8 mouse cellular contexts compared by ENCODE assay signal in the genomic region with DNA sequence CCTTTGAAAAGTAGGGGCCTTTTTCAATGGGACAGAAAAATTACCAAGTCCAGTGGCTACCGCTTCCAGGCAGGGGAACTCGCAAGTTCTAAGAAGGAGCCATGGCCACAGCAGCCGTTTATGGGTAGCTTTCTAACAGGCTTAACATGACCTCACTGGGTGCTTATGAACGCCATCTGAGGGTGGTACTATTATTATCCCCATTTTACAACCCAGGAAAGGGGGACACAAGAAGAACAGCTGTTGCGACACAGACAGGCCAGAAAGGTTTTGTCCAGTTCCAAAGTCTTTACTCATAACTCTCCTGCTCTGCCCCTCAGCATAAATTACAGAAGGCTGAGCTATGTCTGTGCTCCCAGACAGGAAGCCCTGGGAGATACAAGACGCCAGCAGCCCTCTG. TPM values are rescaled to one million over a fixed set of nuclear protein-coding genes. Genes with fewer than 3 reads are reported as not detected.
DNase-seq lines count a peak whose midpoint lies in the region; ATAC-seq and TF ChIP-seq lines count a peak whose summit lies in the region.

No protein-coding gene starts in this region.

- H3K4me2 ChIP-seq in lung, postnatal 0 days (replicated peaks; ENCODE audit: low read depth, low read length): peak overlapping the region; percentile 66; the same call in 1 of the 2 replicates
- H3K4me2 ChIP-seq in forebrain, embryonic 12.5 days: peak overlapping the region; percentile 96
- H3K4me2 ChIP-seq in limb, embryonic 11.5 days (ENCODE audit: low read depth, severe bottlenecking): peak overlapping the region; percentile 97
- peak overlapping the region; percentile 100 for H3K4me2 ChIP-seq in neural tube, embryonic 15.5 days

- peak overlapping the region; percentile 36; the same call in 1 of the 2 replicates for H3K4me3 ChIP-seq in lung, postnatal 0 days (ENCODE audit: low read depth, low read length)
- peak overlapping the region; percentile 65 for H3K4me3 ChIP-seq in forebrain, embryonic 12.5 days (replicated peaks)
- H3K4me3 ChIP-seq in limb, embryonic 11.5 days (ENCODE audit: low read depth, low read length): peak overlapping the region; percentile 67
- peak overlapping the region; percentile 59 for H3K4me3 ChIP-seq in neural tube, embryonic 15.5 days (replicated peaks)

- TF ChIP-seq CTCF in lung, postnatal 0 days (IDR thresholded peaks at IDR 0.05): no peak

- ATAC-seq in lung, postnatal 0 days: no peak
- no peak for ATAC-seq in forebrain, embryonic 12.5 days (ENCODE audit: low FRiP score)
- ATAC-seq in limb, embryonic 11.5 days (ENCODE audit: insufficient number of reproducible peaks, low FRiP score, low TSS enrichment, low read depth): no peak
- no peak for ATAC-seq in neural tube, embryonic 15.5 days (ENCODE audit: low FRiP score)
- ATAC-seq in erythroid progenitor cell, adult 5-6 weeks (replicated peaks; ENCODE audit: low FRiP score, poor library complexity, severe bottlenecking): no peak
- no peak for ATAC-seq in cerebellum, adult (ENCODE audit: insufficient number of reproducible peaks, low FRiP score, low TSS enrichment)

- DNase-seq in lung, postnatal 0 days (ENCODE audit: low spot score): no peak
- DNase-seq in lung, postnatal 4 days: no peak
- DNase-seq in limb, embryonic 11.5 days (ENCODE audit: low spot score): peak; percentile 36
- DNase-seq in right cerebral cortex, postnatal 10 days (ENCODE audit: low spot score in 2 of 2): no peak

- no peaks in the 10 kb centered on the region for H3K9me3 ChIP-seq in lung, postnatal 0 days (ENCODE audit: low read length)
- H3K9me3 ChIP-seq in forebrain, embryonic 12.5 days: no peaks in the 10 kb centered on the region
- H3K9me3 ChIP-seq in limb, embryonic 11.5 days (ENCODE audit: control insufficient read depth, low read length): no peaks in the 10 kb centered on the region
- no peaks in the 10 kb centered on the region for H3K9me3 ChIP-seq in neural tube, embryonic 15.5 days (replicated peaks)

- H3K4me1 ChIP-seq in lung, postnatal 0 days (ENCODE audit: insufficient read depth, low read depth, low read length): peaks cover 9% of the 10 kb centered on the region; the same call in 1 of the 2 replicates
- peaks cover 41% of the 10 kb centered on the region for H3K4me1 ChIP-seq in forebrain, embryonic 12.5 days
- peaks cover 11% of the 10 kb centered on the region for H3K4me1 ChIP-seq in limb, embryonic 11.5 days (ENCODE audit: control insufficient read depth, insufficient read depth, low read length)
- H3K4me1 ChIP-seq in neural tube, embryonic 15.5 days: peaks cover 40% of the 10 kb centered on the region

- no peak for TF ChIP-seq EP300 in lung, postnatal 0 days (IDR thresholded peaks at IDR 0.05)

- no peak overlapping the region for H3K27ac ChIP-seq in lung, postnatal 0 days (ENCODE audit: low read length)
- no peak overlapping the region for H3K27ac ChIP-seq in forebrain, embryonic 12.5 days
- H3K27ac ChIP-seq in limb, embryonic 11.5 days (replicated peaks; ENCODE audit: low read depth, low read length): no peak overlapping the region
- no peak overlapping the region for H3K27ac ChIP-seq in neural tube, embryonic 15.5 days (replicated peaks)

- peaks cover 52% of the 10 kb centered on the region for H3K27me3 ChIP-seq in lung, postnatal 0 days (replicated peaks; ENCODE audit: insufficient read depth, low read length)
- H3K27me3 ChIP-seq in forebrain, embryonic 12.5 days: 0 out of 2 replicates have a peak, but pooled peaks cover 7% of the 10 kb centered on the region
- no peaks in the 10 kb centered on the region for H3K27me3 ChIP-seq in limb, embryonic 11.5 days (ENCODE audit: control insufficient read depth, insufficient read depth, low read length)
- no peaks in the 10 kb centered on the region; the same call in 1 of the 2 replicates for H3K27me3 ChIP-seq in neural tube, embryonic 15.5 days (replicated peaks)

- H3K9ac ChIP-seq in lung, postnatal 0 days (replicated peaks; ENCODE audit: low read depth): no peak overlapping the region
- H3K9ac ChIP-seq in forebrain, embryonic 12.5 days: peak overlapping the region; percentile 69; the same call in 1 of the 2 replicates
- H3K9ac ChIP-seq in limb, embryonic 11.5 days (ENCODE audit: low read length): no peak overlapping the region
- no peak overlapping the region for H3K9ac ChIP-seq in neural tube, embryonic 15.5 days (replicated peaks)

- whole genome bisulfite sequencing in lung, postnatal 0 days: 35% methylated on average over 6 of the region's 6 CpGs
- 14% methylated on average over 6 of the region's 6 CpGs for WGBS in forebrain, embryonic 12.5 days
- 28% methylated on average over 6 of the region's 6 CpGs for WGBS in limb, embryonic 11.5 days
- WGBS in neural tube, embryonic 15.5 days: 15% methylated on average over 6 of the region's 6 CpGs

- H3K36me3 ChIP-seq in lung, postnatal 0 days (ENCODE audit: insufficient read depth, low read length): no peaks in the 10 kb centered on the region
- peaks cover 23% of the 10 kb centered on the region for H3K36me3 ChIP-seq in forebrain, embryonic 12.5 days (replicated peaks)
- no peaks in the 10 kb centered on the region for H3K36me3 ChIP-seq in limb, embryonic 11.5 days (ENCODE audit: control insufficient read depth, insufficient read depth, low read length)
- H3K36me3 ChIP-seq in neural tube, embryonic 15.5 days: no peaks in the 10 kb centered on the region

RNA-seq across cellular contexts. Expression of a gene that starts 0.6 kb away (rescaled TPM):
- polyA plus RNA-seq in lung, postnatal 0 days (2015; fragmentation: Nextera tagmentation; extraction: Ambion mirVana): 0.38 and 1.2 TPM in 2 replicates
- polyA plus RNA-seq in forebrain, embryonic 12.5 days (2016; fragmentation: Nextera tagmentation; extraction: Ambion mirVana): 21.7 TPM in 2 replicates
- 7.5 and 8.7 TPM in 2 replicates for polyA plus RNA-seq in limb, embryonic 11.5 days (2014; fragmentation: Nextera tagmentation; extraction: Ambion mirVana)
- polyA plus RNA-seq in neural tube, embryonic 15.5 days (2015; fragmentation: Nextera tagmentation; extraction: Ambion mirVana): 23.3 and 29.3 TPM in 2 replicates
- total RNA-seq in erythroid progenitor cell, adult 5-6 weeks (2015; ENCODE audit: low replicate concordance): not detected in 2 replicates
- total RNA-seq in erythroid progenitor cell, adult 5-6 weeks (2017; ENCODE audit: low replicate concordance): not detected in 2 replicates

RNA-seq across cellular contexts. Expression of a gene that starts 33.9 kb away (rescaled TPM):
- 6.0 and 8.1 TPM in 2 replicates for polyA plus RNA-seq in lung, postnatal 0 days (2015; fragmentation: Nextera tagmentation; extraction: Ambion mirVana)
- polyA plus RNA-seq in forebrain, embryonic 12.5 days (2016; fragmentation: Nextera tagmentation; extraction: Ambion mirVana): 84.0 and 84.3 TPM in 2 replicates
- 32.8 and 39.0 TPM in 2 replicates for polyA plus RNA-seq in limb, embryonic 11.5 days (2014; fragmentation: Nextera tagmentation; extraction: Ambion mirVana)
- 38.2 and 52.3 TPM in 2 replicates for polyA plus RNA-seq in neural tube, embryonic 15.5 days (2015; fragmentation: Nextera tagmentation; extraction: Ambion mirVana)
- not detected in 2 replicates for total RNA-seq in erythroid progenitor cell, adult 5-6 weeks (2015; ENCODE audit: low replicate concordance)
- not detected in 2 replicates for total RNA-seq in erythroid progenitor cell, adult 5-6 weeks (2017; ENCODE audit: low replicate concordance)

RNA-seq across cellular contexts. Expression of a gene that starts 54.8 kb away (rescaled TPM):
- polyA plus RNA-seq in lung, postnatal 0 days (2015; fragmentation: Nextera tagmentation; extraction: Ambion mirVana): 10.7 and 11.1 TPM in 2 replicates
- polyA plus RNA-seq in forebrain, embryonic 12.5 days (2016; fragmentation: Nextera tagmentation; extraction: Ambion mirVana): 29.3 and 29.7 TPM in 2 replicates
- 16.7 and 21.6 TPM in 2 replicates for polyA plus RNA-seq in limb, embryonic 11.5 days (2014; fragmentation: Nextera tagmentation; extraction: Ambion mirVana)
- polyA plus RNA-seq in neural tube, embryonic 15.5 days (2015; fragmentation: Nextera tagmentation; extraction: Ambion mirVana): 21.0 and 21.9 TPM in 2 replicates
- total RNA-seq in erythroid progenitor cell, adult 5-6 weeks (2015; ENCODE audit: low replicate concordance): 1.3 and 3.6 TPM in 2 replicates
- total RNA-seq in erythroid progenitor cell, adult 5-6 weeks (2017; ENCODE audit: low replicate concordance): 6.0 and 9.9 TPM in 2 replicates
